Mouse (Mus musculus) heart, postnatal 0 days (tissue): ENCODE measurements around the gene Trap1. TPM values are rescaled to one million over a fixed set of nuclear protein-coding genes. Genes with fewer than 3 reads are reported as not detected.

Experiments
- ATAC-seq: fragments of 200-750 bp; cut with Nextera tagmentation; 2 replicates; pipeline ENCODE4 v1.8.0; 2017; ENCODE audit warnings: low read depth, moderate number of reproducible peaks, moderate library complexity; ENCODE audit not compliant: insufficient read depth
- DNase-seq: peaks from one replicate; pipeline ENCODE4 v3.0.0-alpha.2; 2016; ENCODE audit warnings: low spot score
- H3K27ac ChIP-seq: fragments of 300-500 bp; sonication (generic); 2 replicates; pipeline ENCODE4 v1.5.1; 2014; ENCODE audit warnings: low read depth, mild to moderate bottlenecking
- H3K27me3 ChIP-seq: fragments of 300-500 bp; sonication (generic); 2 replicates; pipeline ENCODE4 v1.6.1; 2014; ENCODE audit warnings: low read length, mixed read lengths; ENCODE audit not compliant: control insufficient read depth, insufficient read depth
- H3K36me3 ChIP-seq: fragments of 300-500 bp; sonication (generic); replicated peaks from 2 replicates; pipeline ENCODE4 v1.6.1; 2014; ENCODE audit warnings: low read length, mixed read lengths; ENCODE audit not compliant: control insufficient read depth, insufficient read depth
- H3K4me1 ChIP-seq: fragments of 300-500 bp; sonication (generic); 2 replicates; pipeline ENCODE4 v1.6.1; 2014; ENCODE audit warnings: antibody characterized with exemption; ENCODE audit not compliant: control insufficient read depth, insufficient read depth
- H3K4me2 ChIP-seq: fragments of 300-500 bp; sonication (generic); 2 replicates; pipeline ENCODE4 v1.6.1; 2014; ENCODE audit warnings: low read depth, mild to moderate bottlenecking, low read length, moderate library complexity
- H3K4me3 ChIP-seq: fragments of 300-500 bp; sonication (generic); 2 replicates; pipeline ENCODE4 v1.5.1; 2014; ENCODE audit warnings: low read depth, low read length
- H3K9ac ChIP-seq: fragments of 300-500 bp; sonication (generic); replicated peaks from 2 replicates; pipeline ENCODE4 v1.6.1; 2014; ENCODE audit warnings: low read depth, low read length, mixed read lengths
- H3K9me3 ChIP-seq: fragments of 300-500 bp; sonication (generic); replicated peaks from 2 replicates; pipeline ENCODE4 v1.6.1; 2016; ENCODE audit warnings: low read length; ENCODE audit not compliant: control insufficient read depth
- CTCF ChIP-seq: IDR thresholded peaks from 2 replicates; pipeline ENCODE4 v1.5.1; 2016; ENCODE audit warnings: antibody characterized with exemption, control low read depth, low read depth
- EP300 ChIP-seq: IDR thresholded peaks from 2 replicates; pipeline ENCODE4 v1.6.1; 2016; ENCODE audit warnings: antibody characterized with exemption, low read depth
- WGBS: fragments of 180-500 bp; shearing (Covaris S2); extraction: QIAGEN DNeasy Blood & Tissue Kit; methylation state at CpG from one replicate; pipeline ENCODE4 v1.1.7; 2014; 5-methylcytosine and 5-hydroxymethylcytosine counted together
- polyA plus RNA-seq: library from polyadenylated mRNA; unstranded; fragments of >200 nt; fragmentation: Nextera tagmentation; extraction: Ambion mirVana; gene quantifications from 2 replicates; pipeline ENCODE4 v1.2.1, GENCODE M21; 2015
- total RNA-seq: library from RNA; depleted of rRNA; stranded (reverse); fragments of >200 nt; gene quantifications from 2 replicates; pipeline ENCODE4 v1.2.3, GENCODE M21; 2014; ENCODE audit warnings: low replicate concordance

Trap1 gene
- total and polyA plus RNA-seq, 2 experiments from 2014 or later, result 117 to 135 TPM

DNA sequence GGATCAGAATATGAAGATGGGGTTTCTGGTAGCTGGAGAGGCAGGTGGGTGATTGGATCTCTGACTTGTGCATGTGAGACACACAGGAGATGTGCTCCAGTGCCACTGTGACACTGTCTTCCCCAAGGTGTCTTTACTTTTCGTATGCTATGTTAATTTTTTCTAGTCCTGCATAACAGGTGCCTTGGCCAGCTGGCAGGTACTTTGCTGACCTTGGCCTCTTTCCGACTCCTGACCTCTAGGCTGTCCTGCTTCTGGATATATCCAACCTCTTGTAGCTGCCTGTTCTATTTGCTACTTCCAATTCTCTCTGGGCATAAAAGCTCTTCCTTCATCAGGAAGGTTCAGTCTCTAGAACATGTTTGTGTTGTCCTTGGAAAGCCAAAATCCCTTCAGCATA is 42.1 kb downstream of the Trap1 start:
- Histone ChIP-seq H3K9me3 (no peaks in the 10 kb centered on the region), H3K4me3 (no peak overlapping the region), H3K4me2 (no peak overlapping the region), H3K9ac (no peak overlapping the region), H3K27me3 (no peaks in the 10 kb centered on the region), H3K36me3 (peaks cover 37% of the 10 kb centered on the region), H3K4me1 (no peaks in the 10 kb centered on the region), H3K27ac (no peak overlapping the region)
- DNase-seq (no peak), ATAC-seq (no peak)
- TF ChIP-seq EP300 (no peak), CTCF (no peak)
- WGBS, result 93% methylated on average over 2 of the region's 2 CpGs

DNA sequence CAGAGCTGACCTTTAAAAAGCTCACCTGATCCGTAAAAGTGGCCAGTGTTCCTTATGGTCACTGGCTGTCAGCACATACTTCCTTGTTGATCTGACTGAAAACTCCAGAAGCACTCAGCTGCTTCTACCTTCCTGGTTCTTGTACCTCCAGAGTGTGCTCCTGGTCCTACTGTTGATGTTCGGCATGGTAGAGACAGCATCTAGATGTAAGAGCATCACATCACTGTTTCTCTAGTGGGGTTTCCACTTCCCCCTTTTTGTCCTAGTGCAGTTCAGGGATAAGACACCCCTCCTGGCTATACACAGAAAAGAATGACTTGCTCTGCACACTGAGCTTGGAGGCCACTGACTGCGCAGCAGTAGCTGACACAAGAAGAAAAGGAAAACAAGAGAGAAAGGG is 43.2 kb downstream of the Trap1 start:
- Histone ChIP-seq H3K36me3 (peaks cover 26% of the 10 kb centered on the region), H3K4me3 (no peak overlapping the region), H3K27me3 (no peaks in the 10 kb centered on the region), H3K4me1 (no peaks in the 10 kb centered on the region), H3K9ac (no peak overlapping the region), H3K9me3 (no peaks in the 10 kb centered on the region), H3K27ac (no peak overlapping the region), H3K4me2 (no peak overlapping the region)
- TF ChIP-seq CTCF, result no peak
- no peak for DNase-seq
- 77% methylated on average over 3 of the region's 3 CpGs for WGBS
- no peak for ATAC-seq

DNA sequence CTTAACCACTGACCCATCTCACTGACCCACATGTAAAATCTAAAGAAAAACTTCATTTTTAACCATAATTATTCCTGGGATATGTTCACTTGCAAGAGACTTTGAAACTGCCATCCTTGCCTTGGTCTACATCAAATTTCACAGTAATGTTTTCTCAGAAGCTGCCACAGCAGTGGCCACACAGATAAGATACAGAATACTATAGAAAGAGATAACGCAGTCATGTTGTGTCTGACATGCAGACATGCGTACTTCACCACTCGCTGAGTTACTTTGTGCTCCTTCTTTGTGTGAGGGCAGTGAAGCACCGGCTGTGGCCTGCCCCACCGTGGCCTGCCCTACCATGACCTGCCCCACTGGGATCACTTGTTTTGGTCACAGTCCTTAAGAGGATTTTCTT is 43.7 kb downstream of the Trap1 start:
- ATAC-seq, result no peak

DNA sequence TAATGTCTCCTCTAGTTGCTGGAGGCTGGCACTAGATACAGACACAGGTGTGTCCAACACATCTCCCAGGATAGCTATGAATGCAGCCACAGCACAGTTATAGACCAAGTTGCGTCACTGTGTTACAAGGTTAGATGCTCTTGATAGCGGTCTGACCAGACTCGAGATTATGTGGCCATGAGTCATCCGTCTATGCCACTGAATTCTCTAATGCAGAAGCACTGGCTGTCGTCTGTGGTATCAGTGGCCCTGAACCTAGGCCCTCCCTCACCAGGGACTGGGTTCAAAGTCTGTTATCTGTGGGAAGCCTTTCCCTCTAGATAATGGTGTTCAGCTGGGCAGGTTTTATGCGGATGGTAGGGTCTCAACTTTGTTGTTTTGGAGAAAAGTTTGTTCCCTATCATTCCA is 45.3 kb downstream of the Trap1 start:
- DNase-seq (no peak), ATAC-seq (no peak)
- no peak overlapping the region for H3K27ac ChIP-seq
- no peaks in the 10 kb centered on the region for H3K4me1 ChIP-seq
- no peak overlapping the region for H3K4me2 ChIP-seq
- no peaks in the 10 kb centered on the region for H3K27me3 ChIP-seq
- no peaks in the 10 kb centered on the region for H3K9me3 ChIP-seq
- no peak overlapping the region for H3K4me3 ChIP-seq
- H3K36me3 ChIP-seq, result peaks cover 5% of the 10 kb centered on the region
- H3K9ac ChIP-seq, result no peak overlapping the region
- TF ChIP-seq EP300 (no peak), CTCF (no peak)
- WGBS, result 74% methylated on average over 6 of the region's 6 CpGs

More for the DNA sequence above, 43.7 kb downstream of the Trap1 start:
- Histone ChIP-seq H3K4me3 (no peak overlapping the region), H3K9me3 (no peaks in the 10 kb centered on the region), H3K4me2 (no peak overlapping the region), H3K27me3 (no peaks in the 10 kb centered on the region), H3K4me1 (no peaks in the 10 kb centered on the region), H3K9ac (no peak overlapping the region), H3K36me3 (peaks cover 21% of the 10 kb centered on the region), H3K27ac (no peak overlapping the region)
- DNase-seq, result no peak
- TF ChIP-seq CTCF (no peak), EP300 (no peak)
- 24% methylated on average over 5 of the region's 5 CpGs for WGBS

DNA sequence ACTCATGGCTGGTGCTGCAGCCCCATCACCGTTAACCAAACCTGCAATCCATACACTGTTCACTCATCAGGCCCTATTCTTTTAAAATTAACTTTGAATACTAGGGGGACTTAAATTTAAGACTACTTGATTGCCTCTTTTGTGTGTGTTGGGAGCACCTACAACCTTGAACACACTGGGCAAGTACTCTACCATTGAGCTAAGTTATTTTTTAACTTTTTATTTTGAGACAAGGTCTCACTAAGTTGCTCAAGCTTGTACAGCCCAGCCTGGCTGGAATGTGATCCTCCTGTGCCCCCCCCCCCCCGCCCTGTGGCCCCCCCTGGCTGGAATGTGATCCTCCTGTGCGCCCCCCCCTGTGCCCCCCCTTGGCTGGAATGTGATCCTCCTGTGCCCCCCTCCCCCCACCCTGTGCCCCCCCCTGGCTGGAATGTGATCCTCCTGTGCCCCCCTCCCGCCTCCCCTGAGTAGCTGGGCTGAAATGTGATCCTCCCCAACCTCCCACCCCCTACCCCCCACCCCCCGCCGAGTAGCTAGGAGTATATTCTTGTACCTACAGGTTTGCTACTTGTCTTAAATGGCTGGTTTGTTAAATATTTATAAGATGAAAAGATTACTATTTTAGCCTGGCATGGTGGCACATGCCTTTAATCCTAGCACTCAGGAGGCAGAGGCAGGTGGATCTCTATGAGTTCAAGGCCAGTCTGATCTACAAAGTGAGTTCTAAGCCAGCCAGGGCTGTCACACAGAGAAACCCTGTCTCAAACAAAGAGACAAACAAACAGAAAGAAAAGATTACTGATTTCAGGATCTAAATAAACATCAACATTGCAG is 46.0 kb downstream of the Trap1 start:
- Histone ChIP-seq H3K36me3 (no peaks in the 10 kb centered on the region), H3K27me3 (no peaks in the 10 kb centered on the region), H3K4me2 (no peak overlapping the region), H3K9me3 (no peaks in the 10 kb centered on the region), H3K9ac (no peak overlapping the region), H3K27ac (no peak overlapping the region), H3K4me1 (no peaks in the 10 kb centered on the region), H3K4me3 (no peak overlapping the region)
- 64% methylated on average over 6 of the region's 6 CpGs for WGBS
- ATAC-seq (no peak), DNase-seq (no peak)
- no peak for TF ChIP-seq EP300
- no peak for TF ChIP-seq CTCF

DNA sequence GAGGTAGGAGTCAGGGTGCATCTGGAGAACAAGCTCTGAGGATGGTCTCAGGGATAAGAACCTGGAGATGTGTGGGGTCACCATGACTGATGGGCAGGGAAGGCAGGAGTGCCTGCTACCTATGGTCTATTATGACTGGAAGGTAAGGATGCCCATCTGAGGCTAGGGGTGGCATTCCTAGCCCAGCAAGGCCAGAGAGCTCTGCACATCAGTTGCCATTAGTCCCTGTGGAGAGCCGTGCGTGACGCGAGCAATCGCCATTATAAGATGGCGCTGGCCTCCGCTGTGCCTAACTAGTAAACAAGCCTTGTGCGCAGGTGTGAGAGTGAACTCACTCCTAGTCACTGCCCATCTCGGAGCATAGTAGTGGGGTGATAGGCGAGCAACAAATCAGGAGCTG is 47.1 kb downstream of the Trap1 start:
- WGBS, result 90% methylated on average over 10 of the region's 10 CpGs
- H3K4me2 ChIP-seq, result no peak overlapping the region
- no peak overlapping the region for H3K27ac ChIP-seq
- no peak overlapping the region for H3K9ac ChIP-seq
- no peak for TF ChIP-seq EP300
- no peak for TF ChIP-seq CTCF
- H3K36me3 ChIP-seq, result no peaks in the 10 kb centered on the region
- DNase-seq (no peak), ATAC-seq (no peak)
- no peaks in the 10 kb centered on the region for H3K9me3 ChIP-seq
- H3K27me3 ChIP-seq, result no peaks in the 10 kb centered on the region
- H3K4me3 ChIP-seq, result no peak overlapping the region
- H3K4me1 ChIP-seq, result no peaks in the 10 kb centered on the region
